12 mouse cellular contexts compared by ENCODE assay signal in genomic region chr4:150221017-150221640, GRCm38 (mm10). TPM values are rescaled to one million over a fixed set of nuclear protein-coding genes. Genes with fewer than 3 reads are reported as not detected.
A peak's percentile ranks its signal among the peaks of the same experiment; 100 is the strongest.
DNase-seq lines count a peak whose midpoint lies in the region; ATAC-seq and TF ChIP-seq lines count a peak whose summit lies in the region.
"Had no signal": no experiment of that assay in that cellular context is flagged by ENCODE, and none has a peak within 500 bp of the region (broad histone marks: within the 10 kb centered on the region; RNA-seq: fewer than 3 reads in every experiment).

No protein-coding gene starts in this region.

- no peak for DNase-seq in heart, adult 11 months
- DNase-seq in kidney, adult 2 months: peak; percentile 91
- no peak for DNase-seq in T-cell, adult 2 months (ENCODE audit: low spot score)
- no peak for DNase-seq in left cerebral cortex, adult 9 months (ENCODE audit: low spot score in 2 of 2)
- DNase-seq in spleen, adult 12 weeks (ENCODE audit: low spot score): no peak
- DNase-seq: thymus, adult 18-20 months had no signal

- H3K9me3 ChIP-seq in heart, embryonic 13.5 days: no peaks in the 10 kb centered on the region
- H3K9me3 ChIP-seq in liver, embryonic 12.5 days (replicated peaks): no peaks in the 10 kb centered on the region
- H3K9me3 ChIP-seq: G1E had no signal

- no peak for TF ChIP-seq POLR2A in kidney, adult 2 months (IDR thresholded peaks at IDR 0.05; ENCODE audit: low read depth, low read length)

- 47% methylated on average over 10 of the region's 10 CpGs for WGBS in heart, embryonic 13.5 days
- WGBS in kidney, adult 2 months: 40% methylated on average over 10 of the region's 10 CpGs
- WGBS in liver, embryonic 12.5 days (ENCODE audit: insufficient replicate concordance): 42% methylated on average over 10 of the region's 10 CpGs

- no peaks in the 10 kb centered on the region for H3K27me3 ChIP-seq in heart, embryonic 13.5 days (replicated peaks)
- no peaks in the 10 kb centered on the region for H3K27me3 ChIP-seq in kidney, adult 2 months (replicated peaks; ENCODE audit: control insufficient read depth, insufficient read depth, low read length)
- no peaks in the 10 kb centered on the region for H3K27me3 ChIP-seq in liver, embryonic 12.5 days (replicated peaks)

- no peak for TF ChIP-seq CTCF in kidney, adult 2 months (conservative IDR thresholded peaks at IDR 0.05; ENCODE audit: insufficient read depth, insufficient read length, low read depth, low read length)

- H3K4me2 ChIP-seq in heart, embryonic 13.5 days: peak overlapping the region; percentile 63
- H3K4me2 ChIP-seq in liver, embryonic 12.5 days: peak overlapping the region; percentile 58

- H3K36me3 ChIP-seq in heart, embryonic 13.5 days: no peaks in the 10 kb centered on the region
- H3K36me3 ChIP-seq in kidney, adult 2 months (ENCODE audit: control insufficient read depth, insufficient read depth, low read length): no peaks in the 10 kb centered on the region
- H3K36me3 ChIP-seq in liver, embryonic 12.5 days: no peaks in the 10 kb centered on the region
- H3K36me3 ChIP-seq: G1E had no signal

- ATAC-seq in heart, embryonic 13.5 days (ENCODE audit: extremely low read depth, insufficient number of reproducible peaks, low FRiP score, low TSS enrichment): no peak
- ATAC-seq in liver, embryonic 12.5 days: 0 out of 2 replicates have a peak, but pooled peaks have one; percentile 14
- ATAC-seq: hindbrain, embryonic 16.5 days had no signal

- peak overlapping the region; percentile 36; the same call in 1 of the 2 replicates for H3K4me3 ChIP-seq in heart, embryonic 13.5 days
- H3K4me3 ChIP-seq in brown adipose tissue, adult 24 weeks (ENCODE audit: insufficient read depth, low read depth, low read length): no peak overlapping the region
- H3K4me3 ChIP-seq in kidney, adult 2 months (ENCODE audit: insufficient read depth, low read depth, low read length): no peak overlapping the region
- H3K4me3 ChIP-seq in liver, embryonic 12.5 days: peak overlapping the region; percentile 29

- peaks cover 9% of the 10 kb centered on the region for H3K4me1 ChIP-seq in heart, embryonic 13.5 days
- H3K4me1 ChIP-seq in brown adipose tissue, adult 24 weeks (ENCODE audit: control insufficient read depth, insufficient read depth, insufficient read length, low read length): no peaks in the 10 kb centered on the region
- H3K4me1 ChIP-seq in kidney, adult 2 months (ENCODE audit: control insufficient read depth, insufficient read depth, low read length): peaks cover 3% of the 10 kb centered on the region; the same call in 1 of the 2 replicates
- H3K4me1 ChIP-seq in liver, embryonic 12.5 days: peaks cover 30% of the 10 kb centered on the region

- H3K9ac ChIP-seq in heart, embryonic 13.5 days: peak overlapping the region; percentile 40; the same call in 1 of the 2 replicates
- H3K9ac ChIP-seq in liver, embryonic 12.5 days: peak overlapping the region; percentile 47

- H3K27ac ChIP-seq in heart, embryonic 13.5 days (replicated peaks): no peak overlapping the region
- H3K27ac ChIP-seq in brown adipose tissue, adult 24 weeks (replicated peaks; ENCODE audit: low read depth, low read length): peak overlapping the region; percentile 79
- peak overlapping the region; percentile 95 for H3K27ac ChIP-seq in kidney, adult 2 months (ENCODE audit: insufficient read depth, low read depth, low read length)
- 0 out of 2 replicates have a peak overlapping the region, but pooled peaks have one; percentile 25 for H3K27ac ChIP-seq in liver, embryonic 12.5 days

RNA-seq across cellular contexts. Expression of gene Eno1, which starts 15.4 kb away (rescaled TPM):
- 1,911 and 2,064 TPM in 2 replicates for polyA plus RNA-seq in heart, embryonic 13.5 days (2015; fragmentation: Nextera tagmentation; extraction: Ambion mirVana)
- 2,211 and 3,699 TPM in 2 replicates for polyA plus RNA-seq in brown adipose tissue, adult 24 weeks (2012; ENCODE audit: insufficient read depth, insufficient read length, missing spikeins)
- polyA plus RNA-seq in kidney, adult 2 months (2012; rRNA removed): 630 and 636 TPM in 2 replicates
- polyA plus RNA-seq in liver, embryonic 12.5 days (2016; fragmentation: Nextera tagmentation; extraction: Ambion mirVana): 1,241 and 1,342 TPM in 2 replicates

RNA-seq across cellular contexts. Expression of gene Car6, which starts 20.0 kb away (rescaled TPM):
- polyA plus RNA-seq in heart, embryonic 13.5 days (2015; fragmentation: Nextera tagmentation; extraction: Ambion mirVana): not detected in 2 replicates
- polyA plus RNA-seq in brown adipose tissue, adult 24 weeks (2012; ENCODE audit: insufficient read depth, insufficient read length, missing spikeins): not detected in 2 replicates
- polyA plus RNA-seq in kidney, adult 2 months (2012; rRNA removed): not detected in 2 replicates
- polyA plus RNA-seq in liver, embryonic 12.5 days (2016; fragmentation: Nextera tagmentation; extraction: Ambion mirVana): not detected in 2 replicates
- polyA plus RNA-seq: forebrain, embryonic 11.5 days; G1E; hindbrain, embryonic 16.5 days had no signal

Comparison
In these comparisons a context has a peak if more than half of its experiments do, and no peak if none do; other contexts are left out.
1. H3K4me3 ChIP-seq: peak in heart, embryonic 13.5 days (single experiment) and liver, embryonic 12.5 days (single experiment); none in brown adipose tissue, adult 24 weeks (single experiment) and kidney, adult 2 months (single experiment).